Mouse (Mus musculus) forebrain, embryonic 14.5 days (tissue): Measurements from ENCODE around the gene Nfkbia. TPM values are rescaled to one million over a fixed set of nuclear protein-coding genes. Genes with fewer than 3 reads are reported as not detected.

Source experiments
- ATAC-seq: fragments of 200-750 bp; cut with Nextera tagmentation; 2 replicates; pipeline ENCODE4 v1.8.0; 2017; ENCODE audit warnings: mild to moderate bottlenecking, moderate library complexity
- DNase-seq: peaks from one replicate; pipeline ENCODE4 v3.0.0-alpha.2; 2015; ENCODE audit warnings: low spot score
- H3K27ac ChIP-seq: fragments of 300-500 bp; sonication (generic); 2 replicates; pipeline ENCODE4 v1.5.1; 2014; ENCODE audit warnings: low read depth, mild to moderate bottlenecking, control low read depth, low read length, moderate library complexity
- H3K27me3 ChIP-seq: fragments of 300-500 bp; sonication (generic); replicated peaks from 2 replicates; pipeline ENCODE4 v1.6.1; 2014; ENCODE audit warnings: low read length, control low read depth, mixed read lengths; ENCODE audit not compliant: control insufficient read depth, insufficient read depth
- H3K36me3 ChIP-seq: fragments of 300-500 bp; sonication (generic); 2 replicates; pipeline ENCODE4 v1.6.1; 2014; ENCODE audit warnings: low read length, control low read depth; ENCODE audit not compliant: control insufficient read depth, insufficient read depth
- H3K4me1 ChIP-seq: fragments of 300-500 bp; sonication (generic); 2 replicates; pipeline ENCODE4 v1.6.1; 2014; ENCODE audit warnings: antibody characterized with exemption, low read length, control low read depth; ENCODE audit not compliant: control insufficient read depth, insufficient read depth
- H3K4me2 ChIP-seq: fragments of 300-500 bp; sonication (generic); 2 replicates; pipeline ENCODE4 v1.6.1; 2014; ENCODE audit warnings: mild to moderate bottlenecking, control low read depth, low read length
- H3K4me3 ChIP-seq: fragments of 300-500 bp; sonication (generic); 2 replicates; pipeline ENCODE4 v1.5.1; 2014; ENCODE audit warnings: low read depth, low read length, control low read depth
- H3K9ac ChIP-seq: fragments of 300-500 bp; sonication (generic); 2 replicates; pipeline ENCODE4 v1.6.1; 2014; ENCODE audit warnings: mild to moderate bottlenecking, low read length, control low read depth, moderate library complexity
- H3K9me3 ChIP-seq: fragments of 300-500 bp; sonication (generic); replicated peaks from 2 replicates; pipeline ENCODE4 v1.6.1; 2016; ENCODE audit warnings: low read length, control low read depth, mixed read lengths; ENCODE audit not compliant: control insufficient read depth
- WGBS: fragments of 180-500 bp; shearing (Covaris S2); extraction: QIAGEN DNeasy Blood & Tissue Kit; methylation state at CpG from one replicate; pipeline ENCODE4 v1.1.7; 2014; 5-methylcytosine and 5-hydroxymethylcytosine counted together
- polyA plus RNA-seq: library from polyadenylated mRNA; unstranded; fragments of >200 nt; fragmentation: Nextera tagmentation; extraction: Ambion mirVana; gene quantifications from 2 replicates; pipeline ENCODE4 v1.2.1, GENCODE M21; 2014

Gene Nfkbia
- polyA plus RNA-seq, 1 experiment from 2014 or later, result 40.0 TPM

GRCm38 (mm10) chr12:55444031-55444451, 48.4 kb downstream of the Nfkbia start:
- DNase-seq (no peak), ATAC-seq (no peak)
- peaks cover 16% of the 10 kb centered on the region for H3K4me1 ChIP-seq
- H3K4me2 ChIP-seq, result no peak overlapping the region
- no peaks in the 10 kb centered on the region for H3K27me3 ChIP-seq
- H3K9ac ChIP-seq, result no peak overlapping the region
- H3K36me3 ChIP-seq, result no peaks in the 10 kb centered on the region
- 92% methylated on average over 4 of the region's 4 CpGs for WGBS
- no peak overlapping the region for H3K27ac ChIP-seq
- no peak overlapping the region for H3K4me3 ChIP-seq
- H3K9me3 ChIP-seq, result no peaks in the 10 kb centered on the region

GRCm38 (mm10) chr12:55442861-55443850, 49.3 kb downstream of the Nfkbia start:
- DNase-seq (peak; percentile 50), ATAC-seq (no peak)
- WGBS, result 71% methylated on average over 9 of the region's 9 CpGs
- Histone ChIP-seq H3K27me3 (no peaks in the 10 kb centered on the region), H3K36me3 (no peaks in the 10 kb centered on the region), H3K9me3 (no peaks in the 10 kb centered on the region), H3K4me3 (no peak overlapping the region), H3K4me1 (peaks cover 21% of the 10 kb centered on the region), H3K4me2 (no peak overlapping the region), H3K27ac (no peak overlapping the region), H3K9ac (no peak overlapping the region)

- H3K27ac ChIP-seq, result no peak overlapping the region
- WGBS, result 90% methylated on average over 1 of the region's 1 CpGs
- H3K4me1 ChIP-seq, result peaks cover 19% of the 10 kb centered on the region
- H3K4me2 ChIP-seq, result no peak overlapping the region
- no peak overlapping the region for H3K9ac ChIP-seq
- H3K4me3 ChIP-seq, result no peak overlapping the region
- H3K36me3 ChIP-seq, result no peaks in the 10 kb centered on the region
- ATAC-seq, result no peak
- no peaks in the 10 kb centered on the region for H3K27me3 ChIP-seq
- no peaks in the 10 kb centered on the region for H3K9me3 ChIP-seq
- DNase-seq, result no peak
Observed at GRCm38 (mm10) chr12:55442245-55442644, 50.2 kb downstream of the Nfkbia start.

- DNase-seq, result no peak
- 80% methylated on average over 5 of the region's 5 CpGs for WGBS
- H3K36me3 ChIP-seq, result no peaks in the 10 kb centered on the region
- H3K4me2 ChIP-seq, result no peak overlapping the region
- ATAC-seq, result no peak
- no peak overlapping the region for H3K9ac ChIP-seq
- no peaks in the 10 kb centered on the region for H3K9me3 ChIP-seq
- no peak overlapping the region for H3K4me3 ChIP-seq
- no peak overlapping the region for H3K27ac ChIP-seq
- H3K4me1 ChIP-seq, result peaks cover 5% of the 10 kb centered on the region; the same call in 1 of the 2 replicates
- H3K27me3 ChIP-seq, result no peaks in the 10 kb centered on the region
Observed at GRCm38 (mm10) chr12:55440416-55440815, 52.0 kb downstream of the Nfkbia start.

Other genes with a start within 250 kb of the Nfkbia start
- 12.1 and 13.9 TPM in 2 replicates for gene 1110008L16Rik, start 193.1 kb downstream of the Nfkbia start, polyA plus RNA-seq
- gene Ppp2r3c, start 189.6 kb downstream of the Nfkbia start, polyA plus RNA-seq, result 24.0 and 26.5 TPM in 2 replicates
- 482 and 544 TPM in 2 replicates for gene Psma6, start 108.4 kb downstream of the Nfkbia start, polyA plus RNA-seq
- not detected in 2 replicates for gene Aldoart2, start 72.6 kb upstream of the Nfkbia start, polyA plus RNA-seq
- gene Insm2, start 106.8 kb upstream of the Nfkbia start, polyA plus RNA-seq, result 1.9 and 2.3 TPM in 2 replicates